Mouse (Mus musculus) testis, adult 2 months (tissue): Measurements from ENCODE around the gene Kif28. TPM values are rescaled to one million over a fixed set of nuclear protein-coding genes. Genes with fewer than 3 reads are reported as not detected.
"Not testable (repeated sequence)": the region's sequence is repeated elsewhere in the genome, so short reads cannot be mapped to it uniquely, and the experiment has no call there.

Source experiments
- H3K27ac ChIP-seq: fragments of 200-500 bp; 2 replicates; pipeline ENCODE4 v1.5.1; 2012; ENCODE audit warnings: low read depth, low read length; ENCODE audit not compliant: control insufficient read depth, insufficient read depth
- H3K27me3 ChIP-seq: fragments of 200-500 bp; 2 replicates; pipeline ENCODE4 v1.6.1; 2012; ENCODE audit warnings: mild to moderate bottlenecking, low read length, moderate library complexity; ENCODE audit not compliant: control insufficient read depth, insufficient read depth
- H3K36me3 ChIP-seq: fragments of 200-500 bp; 2 replicates; pipeline ENCODE4 v1.6.1; 2012; ENCODE audit warnings: mild to moderate bottlenecking, low read length; ENCODE audit not compliant: control insufficient read depth, insufficient read depth
- H3K4me1 ChIP-seq: fragments of 200-500 bp; 2 replicates; pipeline ENCODE4 v1.6.1; 2012; ENCODE audit warnings: low read length; ENCODE audit not compliant: control insufficient read depth, insufficient read depth
- H3K4me3 ChIP-seq: fragments of 200-500 bp; 2 replicates; pipeline ENCODE4 v1.5.1; 2012; ENCODE audit warnings: low read depth, mild to moderate bottlenecking, low read length, moderate library complexity, mixed read lengths; ENCODE audit not compliant: control insufficient read depth
- CTCF ChIP-seq: fragments of 200-500 bp; IDR thresholded peaks from 2 replicates; pipeline ENCODE4 v1.5.1; 2012; ENCODE audit warnings: low read depth, mild to moderate bottlenecking, inconsistent platforms, low read length, moderate library complexity; ENCODE audit not compliant: control insufficient read depth, insufficient read depth, insufficient replicate concordance
- POLR2A ChIP-seq: fragments of 200-500 bp; IDR thresholded peaks from 2 replicates; pipeline ENCODE4 v1.6.1; 2012; ENCODE audit warnings: low read depth, mild to moderate bottlenecking, inconsistent platforms, low read length, moderate library complexity; ENCODE audit not compliant: control insufficient read depth
- polyA plus RNA-seq: library from polyadenylated mRNA; depleted of rRNA; stranded (reverse); fragments of >200 nt; gene quantifications from 2 replicates; pipeline ENCODE4 v1.2.3, GENCODE M21; 2012

Kif28 gene
- polyA plus RNA-seq, 1 experiment: 0.07 TPM

DNA sequence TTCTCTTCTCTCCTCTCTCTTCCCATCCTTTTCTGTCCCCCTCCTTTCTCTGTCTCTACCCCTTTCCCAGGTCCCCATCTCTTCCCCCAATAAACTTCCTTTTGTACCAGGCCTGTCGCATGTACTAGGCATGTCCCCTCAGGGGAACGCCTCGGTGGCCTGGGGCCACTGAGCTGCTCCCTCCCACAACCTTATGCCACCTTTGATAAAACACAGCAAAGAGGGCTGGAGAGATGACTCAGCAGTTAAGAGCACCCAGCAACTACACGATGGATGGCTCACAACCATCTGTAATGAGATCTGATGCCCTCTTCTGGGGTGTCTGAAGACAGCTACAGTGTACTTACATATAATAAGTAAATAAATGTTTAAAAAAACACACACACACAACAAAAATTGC, 29.3 kb downstream of the Kif28 start:
- 0 out of 2 replicates have a peak, but pooled peaks cover 2% of the 10 kb centered on the region for H3K4me1 ChIP-seq
- H3K27ac ChIP-seq: no peak overlapping the region
- H3K4me3 ChIP-seq: no peak overlapping the region
- H3K27me3 ChIP-seq: no peaks in the 10 kb centered on the region
- no peaks in the 10 kb centered on the region for H3K36me3 ChIP-seq
- TF ChIP-seq CTCF (no peak), POLR2A (no peak)

- not testable (repeated sequence) for H3K36me3 ChIP-seq, H3K27ac ChIP-seq, H3K27me3 ChIP-seq, H3K4me3 ChIP-seq, H3K4me1 ChIP-seq
Observed at GRCm38 (mm10) chr1:179715289-179715688, 29.8 kb downstream of the Kif28 start.

DNA sequence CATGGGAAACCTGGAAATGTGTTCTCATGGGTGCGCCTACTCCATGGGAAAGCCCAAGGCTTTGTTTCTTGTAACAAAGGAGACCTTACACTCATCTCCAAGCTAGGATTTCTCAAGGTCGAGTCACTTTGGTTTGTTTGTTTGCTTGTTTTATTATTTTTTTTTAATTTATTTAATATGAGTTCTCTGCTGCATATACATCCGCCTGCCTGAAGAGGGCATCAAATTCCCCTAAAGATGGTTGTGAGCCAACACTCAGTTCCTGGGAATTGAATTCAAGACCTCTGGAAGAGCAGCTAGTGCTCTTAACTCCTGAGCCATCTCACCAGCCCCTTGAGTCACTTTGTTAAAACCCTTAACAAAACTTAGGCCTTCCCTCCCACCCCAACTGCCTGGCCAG, 31.7 kb downstream of the Kif28 start:
- no peaks in the 10 kb centered on the region for H3K36me3 ChIP-seq
- H3K27me3 ChIP-seq: no peaks in the 10 kb centered on the region
- H3K27ac ChIP-seq: no peak overlapping the region
- 0 out of 2 replicates have a peak, but pooled peaks cover 2% of the 10 kb centered on the region for H3K4me1 ChIP-seq
- H3K4me3 ChIP-seq: no peak overlapping the region
- no peak for TF ChIP-seq POLR2A
- no peak for TF ChIP-seq CTCF

DNA sequence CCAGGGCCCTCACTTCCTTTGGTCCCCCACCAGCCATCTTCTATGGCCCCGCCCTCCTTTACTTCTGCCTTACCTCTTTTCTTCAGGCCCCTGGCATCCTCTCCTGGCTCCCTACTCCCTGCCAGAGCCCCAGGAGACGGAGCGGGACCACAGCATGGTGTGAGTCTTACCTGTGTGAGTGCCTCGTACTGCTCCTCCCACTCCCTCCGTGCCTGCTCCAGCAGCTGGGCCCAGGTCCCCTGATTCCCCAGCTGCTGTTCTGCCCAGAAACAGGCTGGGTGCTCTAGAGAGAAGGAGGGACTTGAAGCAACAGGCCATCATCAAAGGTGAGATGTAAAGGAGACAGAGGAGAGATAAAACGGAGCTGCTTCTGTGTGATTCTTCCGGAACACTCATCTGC, 32.4 kb downstream of the Kif28 start:
- H3K4me1 ChIP-seq: 0 out of 2 replicates have a peak, but pooled peaks cover 2% of the 10 kb centered on the region

DNA sequence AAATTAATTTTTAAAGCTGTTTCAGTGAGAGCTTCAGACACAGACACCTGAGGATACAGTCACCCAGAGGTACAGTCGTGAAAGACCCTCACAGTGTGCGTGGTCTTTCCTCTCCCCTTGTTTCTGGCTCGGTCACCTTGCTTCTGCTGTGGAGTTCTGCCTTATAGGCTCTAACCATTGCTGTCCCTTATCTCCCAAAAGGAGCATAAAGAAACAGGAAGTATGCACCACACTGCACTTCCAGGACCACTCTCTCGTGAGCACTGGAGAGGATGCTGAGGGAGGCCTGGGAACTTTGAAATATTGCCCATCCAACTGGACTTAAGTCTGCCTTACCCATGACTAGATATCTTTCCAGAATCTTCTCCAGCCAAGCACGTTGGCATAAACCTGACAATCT, 34.3 kb downstream of the Kif28 start:
- Histone ChIP-seq H3K4me1 (0 out of 2 replicates have a peak, but pooled peaks cover under 1% of the 10 kb centered on the region), H3K27me3 (no peaks in the 10 kb centered on the region), H3K4me3 (no peak overlapping the region), H3K27ac (no peak overlapping the region), H3K36me3 (no peaks in the 10 kb centered on the region)
- TF ChIP-seq CTCF: no peak
- TF ChIP-seq POLR2A: no peak

More for the DNA sequence above, 32.4 kb downstream of the Kif28 start:
- Histone ChIP-seq H3K27ac (no peak overlapping the region), H3K4me3 (no peak overlapping the region), H3K36me3 (no peaks in the 10 kb centered on the region), H3K27me3 (no peaks in the 10 kb centered on the region)
- TF ChIP-seq CTCF (no peak), POLR2A (no peak)

- TF ChIP-seq CTCF: no peak
- no peak for TF ChIP-seq POLR2A
- no peaks in the 10 kb centered on the region for H3K36me3 ChIP-seq
- H3K4me3 ChIP-seq: no peak overlapping the region
- no peaks in the 10 kb centered on the region for H3K27me3 ChIP-seq
- no peak overlapping the region for H3K27ac ChIP-seq
- no peaks in the 10 kb centered on the region for H3K4me1 ChIP-seq
Observed at GRCm38 (mm10) chr1:179709390-179709789, 35.7 kb downstream of the Kif28 start.

DNA sequence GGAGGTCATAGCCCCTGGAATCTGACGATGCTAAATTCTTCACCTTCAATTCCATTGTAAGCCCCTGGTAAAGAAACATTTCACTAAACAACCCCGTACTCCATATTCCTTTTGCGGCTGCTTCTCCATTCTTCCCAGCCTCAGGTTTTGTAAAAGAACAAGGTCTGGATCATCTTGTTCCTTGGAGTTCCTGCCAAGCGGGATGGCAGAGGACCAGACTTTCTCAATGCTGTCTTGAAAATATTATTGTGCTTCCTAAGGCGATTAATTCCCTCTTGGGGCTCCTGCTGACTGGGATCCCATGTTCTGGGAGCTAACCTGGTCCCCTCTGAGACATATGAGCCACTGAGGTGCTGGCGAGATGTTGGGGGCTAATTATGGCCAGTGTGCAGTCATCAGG, 39.9 kb downstream of the Kif28 start:
- no peaks in the 10 kb centered on the region for H3K4me1 ChIP-seq
- TF ChIP-seq CTCF: no peak
- TF ChIP-seq POLR2A: no peak
- no peaks in the 10 kb centered on the region for H3K36me3 ChIP-seq
- no peaks in the 10 kb centered on the region for H3K27me3 ChIP-seq
- H3K27ac ChIP-seq: peak overlapping the region; percentile 61
- H3K4me3 ChIP-seq: no peak overlapping the region

DNA sequence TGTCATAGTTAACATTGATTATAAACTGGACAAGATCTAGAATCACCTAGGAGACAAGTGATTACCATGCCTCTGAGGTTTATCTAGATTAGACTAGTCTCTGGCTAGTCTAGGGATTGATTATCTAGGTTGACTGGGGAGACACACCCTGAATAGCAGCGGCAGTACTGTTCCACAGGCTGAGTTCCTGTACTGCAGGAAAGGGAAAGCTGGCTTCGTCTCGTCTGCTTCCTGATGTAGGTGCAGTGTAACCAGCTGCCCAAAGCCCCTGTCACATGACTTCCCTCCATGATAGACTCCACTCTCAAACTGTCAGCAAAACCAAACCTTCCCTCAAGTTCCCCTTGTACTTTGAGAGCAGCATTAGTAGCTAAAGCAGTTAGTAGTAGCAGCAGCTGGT, 40.9 kb downstream of the Kif28 start:
- no peak overlapping the region for H3K4me3 ChIP-seq
- peak overlapping the region; percentile 61 for H3K27ac ChIP-seq
- no peak for TF ChIP-seq CTCF
- TF ChIP-seq POLR2A: no peak
- H3K4me1 ChIP-seq: no peaks in the 10 kb centered on the region
- no peaks in the 10 kb centered on the region for H3K27me3 ChIP-seq
- H3K36me3 ChIP-seq: no peaks in the 10 kb centered on the region

DNA sequence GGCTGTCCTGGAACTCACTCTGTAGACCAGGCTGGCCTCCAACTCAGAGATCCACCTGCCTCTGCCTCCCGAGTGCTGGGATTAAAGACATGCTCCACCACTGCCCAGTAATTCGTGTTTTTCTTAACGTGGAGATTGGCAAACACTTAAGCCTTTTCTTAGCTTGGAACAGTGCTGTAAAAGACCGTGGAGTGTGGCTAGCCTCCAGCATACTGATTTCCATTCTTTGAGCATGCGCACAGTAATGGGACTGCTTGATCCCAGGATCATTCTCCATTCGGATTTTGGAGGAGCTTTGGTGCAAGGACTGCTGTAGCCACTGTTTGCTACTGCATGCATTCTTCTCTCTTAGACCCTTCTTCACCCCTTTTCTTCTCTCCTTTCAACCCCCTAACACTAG, 55.6 kb downstream of the Kif28 start:
- H3K27me3 ChIP-seq: no peaks in the 10 kb centered on the region
- H3K4me1 ChIP-seq: no peaks in the 10 kb centered on the region
- H3K27ac ChIP-seq: no peak overlapping the region
- H3K4me3 ChIP-seq: no peak overlapping the region
- TF ChIP-seq POLR2A (no peak), CTCF (no peak)
- peaks cover 2% of the 10 kb centered on the region for H3K36me3 ChIP-seq
